Mouse (Mus musculus): ENCODE data around the gene Arl4c. TPM values are rescaled to one million over a fixed set of nuclear protein-coding genes. Genes with fewer than 3 reads are reported as not detected.
"Not testable (repeated sequence)": the region's sequence is repeated elsewhere in the genome, so short reads cannot be mapped to it uniquely, and the experiment has no call there.

The Arl4c gene
- polyA plus RNA-seq, 1 experiment: 64.4 TPM

GRCm38 (mm10) chr1:88641194-88641593 is 60.8 kb downstream of the Arl4c start:
- DNase-seq (ENCODE audit: low read depth): no peak
- TF ChIP-seq CTCF (IDR thresholded peaks at IDR 0.05; ENCODE audit: borderline replicate concordance, extremely low read depth, insufficient read depth, insufficient read length): no peak
- no peak for TF ChIP-seq POLR2A (IDR thresholded peaks at IDR 0.05; ENCODE audit: borderline replicate concordance, extremely low read depth, insufficient read depth, insufficient read length, poor library complexity, severe bottlenecking)

GRCm38 (mm10) chr1:88639432-88640281 is 62.4 kb downstream of the Arl4c start:
- DNase-seq (ENCODE audit: low read depth): peak; percentile 18
- TF ChIP-seq CTCF (IDR thresholded peaks at IDR 0.05; ENCODE audit: borderline replicate concordance, extremely low read depth, insufficient read depth, insufficient read length) (no peak), POLR2A (IDR thresholded peaks at IDR 0.05; ENCODE audit: borderline replicate concordance, extremely low read depth, insufficient read depth, insufficient read length, poor library complexity, severe bottlenecking) (no peak)

GRCm38 (mm10) chr1:88638622-88639021 is 63.4 kb downstream of the Arl4c start:
- TF ChIP-seq CTCF (IDR thresholded peaks at IDR 0.05; ENCODE audit: borderline replicate concordance, extremely low read depth, insufficient read depth, insufficient read length): no peak
- TF ChIP-seq POLR2A (IDR thresholded peaks at IDR 0.05; ENCODE audit: borderline replicate concordance, extremely low read depth, insufficient read depth, insufficient read length, poor library complexity, severe bottlenecking): no peak
- DNase-seq (ENCODE audit: low read depth): no peak

GRCm38 (mm10) chr1:88636579-88637161 is 65.4 kb downstream of the Arl4c start:
- not testable (repeated sequence) for DNase-seq (ENCODE audit: low read depth)

GRCm38 (mm10) chr1:88635659-88636058 is 66.4 kb downstream of the Arl4c start:
- TF ChIP-seq POLR2A (IDR thresholded peaks at IDR 0.05; ENCODE audit: borderline replicate concordance, extremely low read depth, insufficient read depth, insufficient read length, poor library complexity, severe bottlenecking) (no peak), CTCF (IDR thresholded peaks at IDR 0.05; ENCODE audit: borderline replicate concordance, extremely low read depth, insufficient read depth, insufficient read length) (no peak)
- no peak for DNase-seq (ENCODE audit: low read depth)

GRCm38 (mm10) chr1:88632851-88633250 is 69.2 kb downstream of the Arl4c start:
- no peak for DNase-seq (ENCODE audit: low read depth)
- TF ChIP-seq CTCF (IDR thresholded peaks at IDR 0.05; ENCODE audit: borderline replicate concordance, extremely low read depth, insufficient read depth, insufficient read length): no peak
- no peak for TF ChIP-seq POLR2A (IDR thresholded peaks at IDR 0.05; ENCODE audit: borderline replicate concordance, extremely low read depth, insufficient read depth, insufficient read length, poor library complexity, severe bottlenecking)

GRCm38 (mm10) chr1:88629966-88630488 is 72.0 kb downstream of the Arl4c start:
- DNase-seq (ENCODE audit: low read depth): no peak
- no peak for TF ChIP-seq POLR2A (IDR thresholded peaks at IDR 0.05; ENCODE audit: borderline replicate concordance, extremely low read depth, insufficient read depth, insufficient read length, poor library complexity, severe bottlenecking)
- TF ChIP-seq CTCF (IDR thresholded peaks at IDR 0.05; ENCODE audit: borderline replicate concordance, extremely low read depth, insufficient read depth, insufficient read length): no peak

GRCm38 (mm10) chr1:88625190-88625589 is 76.8 kb downstream of the Arl4c start:
- DNase-seq (ENCODE audit: low read depth): no peak
- TF ChIP-seq CTCF (IDR thresholded peaks at IDR 0.05; ENCODE audit: borderline replicate concordance, extremely low read depth, insufficient read depth, insufficient read length) (no peak), POLR2A (IDR thresholded peaks at IDR 0.05; ENCODE audit: borderline replicate concordance, extremely low read depth, insufficient read depth, insufficient read length, poor library complexity, severe bottlenecking) (no peak)

- TF ChIP-seq CTCF (IDR thresholded peaks at IDR 0.05; ENCODE audit: borderline replicate concordance, extremely low read depth, insufficient read depth, insufficient read length) (no peak), POLR2A (IDR thresholded peaks at IDR 0.05; ENCODE audit: borderline replicate concordance, extremely low read depth, insufficient read depth, insufficient read length, poor library complexity, severe bottlenecking) (no peak)
- DNase-seq (ENCODE audit: low read depth): no peak
Observed at GRCm38 (mm10) chr1:88624376-88624775, 77.6 kb downstream of the Arl4c start.

- TF ChIP-seq CTCF (IDR thresholded peaks at IDR 0.05; ENCODE audit: borderline replicate concordance, extremely low read depth, insufficient read depth, insufficient read length) (no peak), POLR2A (IDR thresholded peaks at IDR 0.05; ENCODE audit: borderline replicate concordance, extremely low read depth, insufficient read depth, insufficient read length, poor library complexity, severe bottlenecking) (no peak)
- DNase-seq (ENCODE audit: low read depth): peak; percentile 92
Observed at GRCm38 (mm10) chr1:88623541-88624115, 78.4 kb downstream of the Arl4c start.

Other genes with a start within 250 kb of the Arl4c start
- gene Glrp1, start 192.2 kb downstream of the Arl4c start, polyA plus RNA-seq (2012; rRNA removed): 0.04 TPM in 1 of 2 replicates, not detected in the other

Data from brain, embryonic 14.5 days (tissue).